Mouse (Mus musculus) MN1 (cell line): ENCODE data around the gene Tbk1.
A peak's percentile ranks its signal among the peaks of the same experiment; 100 is the strongest.

Experiments
- DNase-seq: peaks from one replicate; pipeline ENCODE4 v3.0.0-alpha.2; 2016; ENCODE audit warnings: low spot score

Tbk1 gene

DNA sequence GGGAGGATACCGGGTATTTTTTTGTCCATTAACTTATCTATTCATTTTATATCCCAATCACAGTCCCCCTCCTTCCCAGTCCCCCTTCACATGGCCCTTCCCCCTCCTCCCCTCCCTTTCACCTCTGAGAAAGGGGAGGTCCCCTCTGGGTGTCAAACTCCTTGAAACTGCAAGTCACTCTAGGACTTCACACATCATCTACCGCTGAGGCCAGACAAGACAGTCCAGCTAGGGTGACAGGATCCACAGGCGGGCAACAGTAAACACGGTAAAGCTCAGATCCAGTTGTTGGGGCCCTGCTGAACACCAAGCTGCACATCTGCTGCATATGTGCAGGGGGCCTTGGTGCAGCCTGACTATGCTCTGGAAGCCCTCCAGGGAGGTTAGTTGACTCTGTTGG is 51.6 kb downstream of the Tbk1 start:
- no peak for DNase-seq

DNA sequence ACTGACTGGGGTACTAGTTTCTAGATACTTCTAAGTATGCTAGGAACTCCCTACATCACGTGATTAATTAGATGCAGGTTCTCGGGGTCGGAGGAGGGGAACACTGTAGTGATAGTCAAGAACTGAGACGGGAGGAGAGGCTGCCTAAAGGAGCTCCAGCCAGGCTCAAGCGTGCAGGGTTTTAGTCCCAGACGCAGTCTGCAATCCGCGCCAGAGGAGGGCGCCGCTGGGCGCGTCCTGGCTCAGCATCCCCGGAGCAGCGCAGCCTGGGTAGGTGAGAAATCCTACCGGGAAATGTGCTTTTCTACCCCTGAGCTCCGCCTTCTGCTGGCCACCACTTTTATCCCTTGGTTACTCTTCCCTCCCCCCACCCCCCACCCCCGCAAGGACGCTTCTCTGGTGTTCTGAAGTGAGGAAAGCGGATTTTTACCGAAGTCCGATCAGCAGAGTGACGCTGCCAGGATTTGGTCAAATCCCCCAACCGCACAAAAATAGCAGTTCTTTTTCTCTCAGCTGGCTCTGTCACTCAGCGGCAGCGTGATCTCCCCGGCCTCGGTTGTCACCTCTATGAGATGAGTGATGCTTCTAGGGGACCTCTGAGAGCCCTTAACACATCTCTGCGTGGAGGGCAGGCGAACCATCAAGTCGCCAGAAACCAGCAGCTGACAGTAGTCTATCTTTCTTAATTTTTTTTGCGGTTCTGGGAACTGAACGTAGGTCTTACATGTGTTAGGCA is 53.3 kb downstream of the Tbk1 start:
- no peak for DNase-seq

DNA sequence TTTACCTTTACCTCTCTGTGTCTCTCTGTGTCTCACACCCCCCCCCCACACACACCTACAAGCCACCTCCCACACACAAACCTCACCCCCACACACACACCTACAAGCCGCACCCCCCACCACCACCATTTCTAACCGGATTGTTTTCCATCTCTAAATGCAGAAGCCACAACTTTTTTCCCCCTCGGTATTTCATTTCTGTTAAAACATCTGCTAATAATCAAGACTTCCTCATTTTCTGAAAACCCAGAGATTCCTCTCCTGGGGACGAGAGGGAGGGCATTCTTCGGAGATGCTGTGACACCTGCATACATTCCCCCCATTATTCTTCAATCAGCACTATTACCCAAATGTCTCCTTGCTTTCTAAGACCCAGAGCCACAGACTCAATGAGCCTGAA is 55.0 kb downstream of the Tbk1 start:
- no peak for DNase-seq

DNA sequence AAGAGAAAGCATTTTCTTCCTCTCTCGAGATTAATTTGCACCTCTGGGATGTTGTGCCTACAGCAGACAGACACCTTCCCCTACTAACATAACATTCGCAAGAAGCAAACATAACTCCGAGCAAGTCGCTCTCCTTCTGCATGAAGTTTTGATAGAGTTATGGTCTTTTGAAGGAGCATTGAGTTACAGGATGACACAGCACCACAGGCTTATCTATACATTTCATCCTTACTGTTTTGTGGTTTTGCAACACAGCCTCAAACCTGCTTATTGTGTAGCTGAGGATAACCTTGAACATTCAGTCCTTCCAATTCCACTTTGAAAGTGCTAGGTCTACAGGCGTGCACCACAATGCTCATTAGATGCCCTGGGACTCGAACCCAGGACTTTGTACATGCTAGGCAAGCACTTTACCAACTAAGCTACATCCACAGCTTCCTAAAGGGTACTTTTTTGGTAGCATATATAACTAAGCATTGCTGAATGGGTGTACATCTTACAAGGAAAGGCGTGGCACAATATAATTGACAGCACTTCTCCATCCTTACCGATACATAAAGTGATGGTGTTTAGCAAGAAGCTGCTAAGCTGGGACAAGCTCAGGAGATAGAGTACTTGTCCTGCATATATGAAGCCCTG is 56.1 kb downstream of the Tbk1 start:
- no peak for DNase-seq

DNA sequence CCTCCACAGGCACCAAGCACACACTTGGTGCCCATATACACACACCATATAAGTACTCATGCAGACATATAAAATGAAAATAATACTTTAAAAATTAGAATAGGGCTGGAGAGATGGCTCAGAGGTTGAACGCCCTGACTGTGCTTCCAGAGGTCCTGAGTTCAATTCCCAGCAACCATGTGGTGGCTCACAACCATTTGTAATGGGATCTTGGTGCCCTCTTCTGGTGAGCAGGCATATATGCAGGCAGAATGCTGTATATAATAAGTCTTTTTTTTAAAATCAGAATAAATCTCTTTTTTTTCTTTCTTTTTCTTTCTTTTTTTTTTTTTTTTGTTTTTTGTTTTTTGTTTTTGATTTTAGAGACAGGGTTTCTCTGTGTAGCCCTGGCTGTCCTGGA is 57.3 kb downstream of the Tbk1 start:
- no peak for DNase-seq

DNA sequence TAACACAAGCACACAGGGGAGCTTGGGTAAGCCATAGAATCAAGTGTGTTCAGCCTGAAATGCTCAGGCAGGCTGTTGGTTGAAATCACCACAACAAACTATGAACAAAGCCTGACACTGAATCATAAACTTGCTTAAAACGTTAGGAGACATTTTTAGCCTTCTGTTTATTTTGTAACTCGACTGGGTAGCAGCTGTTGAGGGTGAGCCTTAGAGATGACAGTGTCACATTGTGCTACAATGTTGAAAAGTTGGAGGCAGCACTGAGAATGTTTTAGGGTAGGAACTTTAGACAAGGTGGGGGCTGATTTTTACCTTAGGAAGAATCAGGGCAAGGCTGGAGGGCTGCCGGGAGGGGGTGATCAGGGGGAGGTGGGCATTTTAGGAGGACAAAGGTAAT is 58.1 kb downstream of the Tbk1 start:
- no peak for DNase-seq

DNA sequence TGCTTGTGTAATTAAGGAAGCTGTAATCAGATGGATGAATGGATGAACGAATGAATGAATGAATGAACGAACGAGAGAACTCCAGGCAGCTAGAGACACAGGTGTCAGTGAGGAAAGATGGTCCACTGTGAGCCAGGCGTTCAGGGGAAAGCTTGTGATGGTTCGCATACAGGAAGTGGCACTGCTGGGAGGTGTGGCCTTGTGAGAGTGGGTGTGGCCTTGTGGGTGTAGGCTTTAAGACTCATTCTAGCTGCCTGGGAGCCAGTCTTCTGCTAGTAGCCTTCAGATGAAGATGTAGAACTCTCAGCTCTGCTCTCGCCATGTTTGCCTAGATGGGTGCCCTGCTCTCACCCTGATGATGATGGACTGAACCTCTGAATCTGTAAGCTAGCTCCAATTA is 59.5 kb downstream of the Tbk1 start:
- DNase-seq = no peak

DNA sequence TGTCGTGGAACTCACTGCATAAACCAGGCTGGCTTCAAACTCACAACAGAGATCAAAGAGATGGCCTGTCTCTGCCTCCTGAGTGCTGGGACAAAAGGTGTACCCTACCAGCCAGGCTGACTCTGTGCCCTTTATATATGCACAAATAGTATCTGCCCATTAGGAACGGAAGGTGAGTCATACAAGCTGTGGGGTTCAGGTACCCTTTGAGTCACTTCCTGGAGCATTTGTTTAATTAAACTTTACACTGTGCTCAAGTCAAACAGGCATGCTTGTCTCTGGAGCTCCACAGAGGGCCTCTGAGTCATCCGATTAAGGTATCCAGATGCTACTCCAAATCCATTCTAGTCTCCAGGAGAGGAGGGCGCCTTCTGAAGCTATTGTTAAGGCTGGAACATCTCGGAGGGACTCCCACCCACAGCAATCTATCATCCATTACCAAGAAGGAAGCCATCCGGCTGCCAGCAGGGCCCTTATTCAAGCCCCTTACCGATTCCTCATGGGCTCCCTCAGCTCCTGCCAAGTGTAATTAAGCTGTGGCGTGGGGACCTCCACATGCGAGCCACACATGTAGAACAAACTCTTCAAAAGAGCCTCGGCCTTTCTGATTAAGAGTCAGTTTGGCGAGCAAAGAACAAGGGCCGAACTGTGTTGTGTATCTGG is 65.5 kb downstream of the Tbk1 start:
- peak; percentile 87 for DNase-seq

DNA sequence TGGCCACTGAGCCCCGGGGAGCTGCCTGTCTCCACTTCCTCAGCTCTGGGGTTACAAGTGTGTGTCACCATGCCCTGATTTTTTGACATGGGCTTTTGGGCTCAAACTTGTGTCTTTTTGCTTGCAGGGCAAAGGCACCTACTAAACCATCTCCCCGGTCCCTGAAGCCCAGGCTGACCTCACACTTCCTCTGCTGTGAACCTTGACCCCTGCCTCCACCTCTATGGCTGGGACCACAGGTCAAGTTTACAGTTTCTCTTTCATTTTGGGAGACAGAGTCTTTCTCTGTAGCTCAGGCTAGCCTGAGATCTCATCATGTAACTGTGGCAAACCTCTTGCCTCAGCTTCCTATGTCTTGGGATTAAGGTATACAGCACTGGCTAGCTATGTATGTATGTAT is 66.9 kb downstream of the Tbk1 start:
- no peak for DNase-seq

DNA sequence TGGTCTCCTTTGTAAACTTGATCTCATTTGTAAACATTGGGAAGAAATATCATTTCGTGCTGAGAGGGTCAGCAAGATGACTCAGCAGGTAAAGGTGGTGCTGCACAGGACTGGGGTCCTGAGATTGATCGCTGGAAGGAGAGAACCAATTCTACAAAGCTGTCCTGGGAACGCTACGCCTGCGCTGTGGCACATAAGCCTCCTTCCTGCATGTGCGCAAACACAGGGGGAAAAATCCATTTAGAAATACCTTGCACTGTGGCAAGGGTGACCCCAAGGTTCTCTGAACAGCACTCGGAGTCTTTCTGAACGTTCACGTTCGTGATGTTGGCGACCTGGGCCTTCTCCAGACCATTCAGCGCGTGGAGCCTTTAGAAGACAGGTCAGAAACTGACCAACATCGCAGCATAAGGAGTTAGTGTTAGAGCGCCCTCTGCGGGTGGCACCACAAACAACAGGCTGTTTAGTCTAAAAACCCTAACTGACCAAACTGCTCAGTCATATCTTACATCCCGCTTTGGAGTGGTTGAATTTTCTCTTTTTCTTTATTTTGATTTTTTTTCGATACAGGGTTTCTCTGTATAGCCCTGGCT is 70.5 kb downstream of the Tbk1 start:
- peak; percentile 94 for DNase-seq

DNA sequence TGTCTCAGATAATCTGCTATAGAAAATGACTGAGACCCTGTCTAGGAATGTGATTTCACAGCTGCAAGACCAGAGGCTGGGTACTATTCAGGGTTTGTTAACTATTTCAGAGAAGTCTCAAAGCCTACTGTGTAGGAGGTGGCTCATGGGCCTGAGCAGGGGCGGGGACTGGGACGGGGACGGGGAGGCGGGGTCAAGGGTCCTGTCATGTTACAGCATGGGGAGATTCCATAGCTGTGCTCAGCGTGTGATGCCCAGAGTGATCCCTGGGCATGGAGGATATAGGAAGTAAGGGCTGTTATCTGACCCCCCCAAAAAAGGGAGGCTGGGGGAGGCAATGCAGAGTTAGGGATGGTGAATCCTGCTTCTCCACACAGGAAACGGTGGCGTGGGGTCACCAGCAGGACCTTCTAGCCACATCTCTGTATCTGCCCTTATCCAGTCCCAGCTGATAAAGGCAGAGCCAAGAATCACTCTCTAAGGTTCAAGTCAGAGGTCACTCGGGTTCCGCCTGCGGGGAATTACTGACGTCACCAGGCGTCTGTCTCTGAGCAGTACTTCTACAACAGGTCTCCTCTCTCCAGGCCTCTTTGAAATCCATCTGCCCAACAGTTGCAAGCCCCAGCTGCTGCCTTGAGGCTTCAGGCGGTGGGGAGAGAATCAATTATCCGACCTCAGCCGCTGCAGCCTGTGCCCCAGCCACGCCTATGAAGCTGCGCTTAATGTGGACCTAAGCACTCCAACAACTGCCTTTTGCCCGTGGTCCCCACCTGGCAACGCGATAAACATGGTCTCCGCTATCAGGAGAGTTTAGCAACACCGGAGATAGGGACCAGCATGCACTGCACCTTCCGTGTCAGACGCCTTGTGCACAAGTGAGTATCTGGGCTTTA is 76.6 kb downstream of the Tbk1 start:
- peak; percentile 80 for DNase-seq

DNA sequence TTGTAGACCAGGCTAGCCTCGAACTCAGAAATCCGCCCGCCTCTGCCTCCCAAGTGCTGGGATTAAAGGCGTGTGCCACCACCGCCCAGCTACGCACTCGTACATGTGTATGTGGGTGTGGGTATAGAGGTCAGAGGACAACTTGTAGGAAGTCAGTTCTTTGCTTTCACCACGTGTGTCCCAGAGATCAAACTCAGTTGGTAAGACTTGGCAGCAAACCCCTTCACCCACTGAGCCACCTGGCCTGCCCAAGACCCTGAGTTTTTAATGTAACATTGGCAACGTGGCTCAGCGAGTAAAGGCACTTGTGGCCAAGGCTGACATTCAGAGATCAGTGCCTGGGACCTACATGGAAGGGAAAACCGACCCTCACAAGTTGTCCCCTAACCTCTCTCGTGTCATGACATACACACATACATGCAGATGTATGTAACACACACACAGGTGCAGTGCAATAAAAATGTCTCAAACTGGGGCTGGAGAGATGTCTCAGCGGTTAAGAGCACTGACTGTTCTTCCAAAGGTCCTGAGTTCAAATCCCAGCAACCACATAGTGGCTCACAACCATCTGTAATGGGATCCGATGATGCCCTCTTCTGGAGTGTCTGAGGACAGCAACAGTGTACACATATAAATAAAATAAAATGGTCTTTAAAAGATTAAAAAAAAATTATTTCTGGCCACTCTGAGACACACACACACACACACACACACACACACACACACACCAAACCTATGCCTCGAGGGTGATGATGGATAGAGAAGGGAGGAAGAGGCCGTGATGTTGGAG is 78.6 kb downstream of the Tbk1 start:
- DNase-seq = no peak

DNA sequence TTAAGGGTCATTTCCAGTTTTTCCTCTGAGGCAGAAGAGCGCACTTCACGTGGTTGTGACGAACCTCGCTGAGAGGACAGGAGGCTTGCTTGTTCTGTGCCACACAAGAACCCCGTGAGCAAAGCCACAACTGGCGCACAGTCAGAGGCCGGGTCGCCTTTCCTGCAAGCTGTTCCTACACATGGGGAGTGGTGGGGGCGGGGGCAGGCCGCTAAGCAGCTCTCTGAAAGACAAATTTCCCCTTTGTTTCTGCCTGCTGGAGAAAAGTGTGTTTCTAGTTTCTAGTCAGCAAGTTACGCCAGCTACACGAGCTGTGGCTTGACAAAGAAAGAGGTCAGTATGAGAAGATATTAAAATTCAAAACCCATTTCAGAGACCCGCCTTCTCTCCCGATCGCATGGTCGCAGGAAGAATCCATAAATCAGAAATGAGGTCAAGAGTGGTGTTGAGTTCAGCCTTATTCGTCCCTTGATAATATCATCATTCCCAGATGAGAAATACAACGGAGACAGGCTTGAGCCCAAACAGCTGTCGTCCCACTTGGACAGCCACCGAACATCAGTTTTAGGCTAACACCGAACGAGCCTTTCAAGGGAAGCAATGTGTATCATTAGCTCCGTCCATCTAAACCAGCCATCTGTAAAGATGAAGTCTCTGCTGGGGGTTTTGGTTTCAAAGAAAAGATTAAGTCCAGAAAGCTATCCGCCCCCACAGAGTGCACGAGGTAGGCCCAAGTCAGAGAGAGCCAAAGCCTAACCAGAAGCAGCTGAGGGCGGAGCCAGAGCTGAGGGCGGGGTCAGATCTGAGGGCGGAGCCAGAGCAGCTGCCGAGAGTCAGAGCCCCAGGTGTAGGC is 79.6 kb downstream of the Tbk1 start:
- DNase-seq = no peak

DNA sequence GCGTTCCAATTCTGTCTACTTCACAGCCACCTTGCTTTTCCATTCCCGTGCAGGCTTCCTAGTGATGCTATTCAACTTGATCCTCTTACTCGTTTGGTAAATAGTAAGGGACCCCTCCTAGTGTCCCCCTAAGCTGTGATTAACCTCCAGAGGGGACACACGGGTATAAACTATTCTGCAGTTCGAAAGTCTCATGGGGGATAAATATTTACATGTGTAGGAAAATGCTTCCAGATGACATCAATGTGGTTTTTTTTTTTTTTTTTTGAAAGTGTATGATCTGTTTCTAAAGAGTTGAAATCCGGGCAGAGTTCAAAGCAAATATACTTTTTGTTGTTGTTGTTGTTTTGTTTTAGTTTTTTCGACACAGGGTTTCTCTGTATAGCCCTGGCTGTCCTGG is 80.7 kb downstream of the Tbk1 start:
- no peak for DNase-seq

DNA sequence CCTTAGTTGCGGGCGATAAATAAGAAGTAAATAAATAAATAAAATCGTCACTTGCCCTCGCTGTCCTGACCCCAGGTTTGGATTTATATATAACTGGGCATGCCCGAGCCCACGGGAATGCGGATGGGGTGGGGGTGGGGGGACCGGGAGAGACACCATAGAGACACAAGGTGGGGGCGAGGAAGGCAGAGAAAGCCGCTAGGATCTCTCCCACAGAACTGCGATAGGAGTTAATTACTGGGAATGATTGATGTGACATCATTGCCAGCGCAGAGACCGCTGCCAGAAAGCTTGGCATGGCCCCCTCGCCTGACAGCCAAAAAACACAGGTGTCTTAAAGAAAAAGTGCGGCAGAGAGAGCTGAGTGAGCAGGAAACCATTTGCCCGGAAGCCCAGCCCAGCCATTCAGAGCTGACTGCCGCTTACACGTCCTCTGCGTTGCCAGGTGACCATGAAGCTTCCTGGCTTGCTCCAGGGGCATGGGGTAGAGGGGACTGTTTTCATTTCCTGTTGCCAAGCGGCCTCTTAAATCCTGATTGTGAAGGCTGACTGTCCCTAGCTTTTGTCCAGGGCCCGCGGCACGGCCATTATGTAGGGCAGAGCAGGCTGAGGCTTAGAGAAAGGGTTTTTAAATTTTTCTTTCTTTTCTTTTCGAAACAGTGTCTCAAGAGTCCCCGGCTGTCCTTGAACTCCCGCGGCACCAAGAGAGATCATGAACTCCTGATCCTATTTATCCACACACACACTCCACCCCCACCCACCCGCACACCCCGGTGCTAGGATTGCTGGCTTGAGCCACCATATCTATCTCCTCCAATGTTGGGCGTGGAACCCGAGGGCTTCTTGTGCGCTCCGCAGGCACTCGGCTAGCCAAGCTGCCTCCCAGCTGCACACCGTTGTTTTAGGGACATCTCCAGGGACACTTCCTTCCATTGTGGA is 81.3 kb downstream of the Tbk1 start:
- DNase-seq = peak; percentile 87

DNA sequence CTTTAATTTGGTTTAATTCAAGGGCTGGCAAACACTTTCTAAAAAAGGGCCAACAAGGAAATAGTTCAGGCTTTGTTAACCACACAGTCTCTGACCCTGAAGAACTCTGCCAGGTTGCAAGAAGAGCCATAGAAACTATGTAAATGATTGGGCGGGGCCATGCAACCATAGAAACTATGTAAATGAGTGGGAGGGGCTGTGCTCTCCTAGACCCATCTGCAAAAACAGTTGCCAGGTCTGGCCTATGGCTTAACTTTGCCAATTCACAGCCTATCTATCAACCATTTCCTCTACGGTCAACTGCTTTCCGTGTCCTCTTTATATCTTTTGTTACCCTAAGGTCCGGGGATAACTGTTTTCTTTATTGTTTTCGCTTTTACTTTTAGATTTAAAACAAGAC is 85.4 kb downstream of the Tbk1 start:
- DNase-seq = peak; percentile 51

DNA sequence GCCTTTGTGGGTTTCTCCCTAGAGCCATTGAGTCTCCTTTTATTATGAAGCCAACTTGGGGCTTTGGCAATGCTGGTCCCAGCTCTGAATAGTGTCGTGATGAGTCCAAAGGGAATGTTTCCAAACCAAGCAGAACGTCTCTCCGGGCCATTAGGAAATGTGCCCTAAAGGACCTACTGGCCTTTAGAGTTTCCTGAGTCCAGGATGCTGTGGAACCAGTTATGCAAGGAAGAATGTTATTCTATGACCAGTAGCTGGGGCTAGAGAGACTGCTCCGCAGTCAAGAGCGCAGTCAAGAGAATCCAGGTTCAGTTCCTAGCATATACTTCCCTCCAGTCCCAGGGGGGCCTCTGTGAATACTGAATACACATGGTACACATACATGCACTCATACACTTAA is 86.6 kb downstream of the Tbk1 start:
- no peak for DNase-seq

DNA sequence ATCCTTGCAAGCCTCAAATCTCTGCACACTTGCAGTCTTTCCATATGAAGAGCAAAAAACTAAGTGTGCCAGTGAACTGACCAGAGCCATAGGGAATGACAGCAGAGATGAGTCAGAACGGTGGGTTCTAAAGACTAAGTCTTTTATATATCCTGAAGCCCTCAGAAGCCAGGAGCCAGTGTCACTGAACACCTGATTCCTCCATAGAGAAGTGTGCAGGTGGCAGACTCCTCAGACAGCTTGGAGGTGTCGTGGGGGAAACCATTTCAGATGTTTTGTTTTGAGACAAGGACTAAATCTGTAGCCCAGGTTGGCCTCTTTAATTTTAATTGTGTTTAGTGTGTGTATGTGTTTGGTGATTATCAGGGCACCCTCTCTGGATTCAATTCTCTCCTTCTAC is 87.5 kb downstream of the Tbk1 start:
- no peak for DNase-seq

DNA sequence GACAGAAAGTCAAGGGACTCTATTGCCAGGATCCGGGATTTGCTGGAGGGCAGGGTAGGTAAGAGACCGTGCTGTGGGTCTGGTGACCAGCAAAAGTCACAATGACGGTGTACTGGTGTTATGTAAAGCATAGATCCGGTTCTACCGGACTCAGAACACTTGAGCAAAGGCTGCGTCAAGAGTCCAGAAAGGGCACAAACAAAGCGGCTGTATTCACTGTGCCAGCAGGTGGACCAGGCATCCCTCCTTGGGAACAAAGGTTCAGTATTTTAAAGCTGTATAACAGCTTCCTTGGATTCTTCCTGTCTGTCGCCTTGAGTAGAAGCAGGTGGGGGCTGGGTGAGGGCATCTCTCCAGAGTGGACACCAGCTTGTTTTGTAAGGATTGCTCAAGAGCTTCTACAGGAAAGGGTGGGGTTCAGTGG is 88.1 kb downstream of the Tbk1 start:
- no peak for DNase-seq
